Mouse (Mus musculus): Measurements from ENCODE around the gene Fam118b. TPM values are rescaled to one million over a fixed set of nuclear protein-coding genes. Genes with fewer than 3 reads are reported as not detected.

Fam118b gene
- 8.1 to 19.4 TPM (median 15.3 TPM) in 3 replicates for total RNA-seq (2017)

- peak; percentile 63 for ATAC-seq (replicated peaks; ENCODE audit: insufficient number of reproducible peaks, low FRiP score, low TSS enrichment, poor library complexity, severe bottlenecking)
Measured at GRCm38 (mm10) chr9:35267146-35267975, at the start of gene Fam118b, which contains the start of gene Rpusd4. Gene Fam118b, minus strand, starts transcription at chr9:35267805. Gene Rpusd4, plus strand, starts transcription at chr9:35267865.

GRCm38 (mm10) chr9:35316771-35317211, 49.2 kb upstream of the Fam118b start:
- ATAC-seq (replicated peaks; ENCODE audit: insufficient number of reproducible peaks, low FRiP score, low TSS enrichment, poor library complexity, severe bottlenecking): no peak

GRCm38 (mm10) chr9:35314254-35314653, 46.6 kb upstream of the Fam118b start:
- ATAC-seq (replicated peaks; ENCODE audit: insufficient number of reproducible peaks, low FRiP score, low TSS enrichment, poor library complexity, severe bottlenecking): no peak

- no peak for ATAC-seq (replicated peaks; ENCODE audit: insufficient number of reproducible peaks, low FRiP score, low TSS enrichment, poor library complexity, severe bottlenecking)
Measured at GRCm38 (mm10) chr9:35313601-35314000, 46.0 kb upstream of the Fam118b start.

- no peak for ATAC-seq (replicated peaks; ENCODE audit: insufficient number of reproducible peaks, low FRiP score, low TSS enrichment, poor library complexity, severe bottlenecking)
Measured at GRCm38 (mm10) chr9:35312516-35312915, 44.9 kb upstream of the Fam118b start.

- no peak for ATAC-seq (replicated peaks; ENCODE audit: insufficient number of reproducible peaks, low FRiP score, low TSS enrichment, poor library complexity, severe bottlenecking)
Measured at GRCm38 (mm10) chr9:35310377-35310776, 42.8 kb upstream of the Fam118b start.

- ATAC-seq (replicated peaks; ENCODE audit: insufficient number of reproducible peaks, low FRiP score, low TSS enrichment, poor library complexity, severe bottlenecking): no peak
Measured at GRCm38 (mm10) chr9:35307461-35307860, 39.9 kb upstream of the Fam118b start.

- no peak for ATAC-seq (replicated peaks; ENCODE audit: insufficient number of reproducible peaks, low FRiP score, low TSS enrichment, poor library complexity, severe bottlenecking)
Measured at GRCm38 (mm10) chr9:35302172-35302571, 34.6 kb upstream of the Fam118b start.

- no peak for ATAC-seq (replicated peaks; ENCODE audit: insufficient number of reproducible peaks, low FRiP score, low TSS enrichment, poor library complexity, severe bottlenecking)
Measured at GRCm38 (mm10) chr9:35297791-35298190, 30.2 kb upstream of the Fam118b start.

GRCm38 (mm10) chr9:35293465-35293864, 25.9 kb upstream of the Fam118b start:
- ATAC-seq (replicated peaks; ENCODE audit: insufficient number of reproducible peaks, low FRiP score, low TSS enrichment, poor library complexity, severe bottlenecking): no peak

GRCm38 (mm10) chr9:35290916-35291315, 23.3 kb upstream of the Fam118b start:
- ATAC-seq (replicated peaks; ENCODE audit: insufficient number of reproducible peaks, low FRiP score, low TSS enrichment, poor library complexity, severe bottlenecking): no peak

GRCm38 (mm10) chr9:35290417-35290816, 22.8 kb upstream of the Fam118b start:
- ATAC-seq (replicated peaks; ENCODE audit: insufficient number of reproducible peaks, low FRiP score, low TSS enrichment, poor library complexity, severe bottlenecking): no peak

GRCm38 (mm10) chr9:35289992-35290391, 22.4 kb upstream of the Fam118b start:
- ATAC-seq (replicated peaks; ENCODE audit: insufficient number of reproducible peaks, low FRiP score, low TSS enrichment, poor library complexity, severe bottlenecking): no peak

GRCm38 (mm10) chr9:35286351-35286750, 18.7 kb upstream of the Fam118b start:
- no peak for ATAC-seq (replicated peaks; ENCODE audit: insufficient number of reproducible peaks, low FRiP score, low TSS enrichment, poor library complexity, severe bottlenecking)

GRCm38 (mm10) chr9:35284351-35284750, 16.7 kb upstream of the Fam118b start:
- no peak for ATAC-seq (replicated peaks; ENCODE audit: insufficient number of reproducible peaks, low FRiP score, low TSS enrichment, poor library complexity, severe bottlenecking)

GRCm38 (mm10) chr9:35283415-35284069, 15.9 kb upstream of the Fam118b start:
- no peak for ATAC-seq (replicated peaks; ENCODE audit: insufficient number of reproducible peaks, low FRiP score, low TSS enrichment, poor library complexity, severe bottlenecking)

- no peak for ATAC-seq (replicated peaks; ENCODE audit: insufficient number of reproducible peaks, low FRiP score, low TSS enrichment, poor library complexity, severe bottlenecking)
Measured at GRCm38 (mm10) chr9:35282851-35283200, 15.2 kb upstream of the Fam118b start.

GRCm38 (mm10) chr9:35282006-35282850, 14.6 kb upstream of the Fam118b start:
- ATAC-seq (replicated peaks; ENCODE audit: insufficient number of reproducible peaks, low FRiP score, low TSS enrichment, poor library complexity, severe bottlenecking): peak; percentile 59

GRCm38 (mm10) chr9:35278451-35278850, 10.8 kb upstream of the Fam118b start:
- no peak for ATAC-seq (replicated peaks; ENCODE audit: insufficient number of reproducible peaks, low FRiP score, low TSS enrichment, poor library complexity, severe bottlenecking)

Measured in monocyte, adult 5-6 weeks (primary cell).